Mouse (Mus musculus) embryonic fibroblast, embryonic 13.5 days (primary cell): Measurements from ENCODE around the gene Med1. TPM values are rescaled to one million over a fixed set of nuclear protein-coding genes. Genes with fewer than 3 reads are reported as not detected.
A peak's percentile ranks its signal among the peaks of the same experiment; 100 is the strongest.
"Not testable (repeated sequence)": the region's sequence is repeated elsewhere in the genome, so short reads cannot be mapped to it uniquely, and the experiment has no call there.

ENCODE experiments used
- H3K27ac ChIP-seq: 2 replicates; pipeline ENCODE4 v1.5.1; 2012; ENCODE audit warnings: low read length, control low read depth, inconsistent platforms; ENCODE audit not compliant: insufficient read depth
- H3K4me1 ChIP-seq: 2 replicates; pipeline ENCODE4 v1.6.1; 2011; ENCODE audit warnings: low read length; ENCODE audit not compliant: control insufficient read depth, insufficient read depth
- H3K4me3 ChIP-seq: 2 replicates; pipeline ENCODE4 v1.5.1; 2011; ENCODE audit warnings: mild to moderate bottlenecking, control low read depth, low read length; ENCODE audit not compliant: insufficient read depth
- CTCF ChIP-seq: IDR thresholded peaks from 2 replicates; pipeline ENCODE4 v1.5.1; 2011; ENCODE audit warnings: mild to moderate bottlenecking, control low read depth, low read length, moderate library complexity, borderline replicate concordance; ENCODE audit not compliant: insufficient read depth
- POLR2A ChIP-seq: IDR thresholded peaks from 2 replicates; pipeline ENCODE4 v1.6.1; 2011; ENCODE audit warnings: low read depth, mild to moderate bottlenecking, control low read depth, low read length, moderate library complexity
- polyA plus RNA-seq: library from polyadenylated mRNA; stranded (reverse); fragments of >200 nt; gene quantifications from 2 replicates; pipeline ENCODE4 v1.2.4, GENCODE M21; 2011; ENCODE audit warnings: low read depth; ENCODE audit not compliant: missing spikeins, insufficient read length

The Med1 gene
- 52.2 and 59.7 TPM in 2 replicates for polyA plus RNA-seq

GRCm38 (mm10) chr11:98192901-98193805 lies at the start of gene Med1:
Gene Med1, minus strand, starts transcription at chr11:98193293.
- H3K27ac ChIP-seq, result peak within 1 kb of the TSS; percentile 86
- TF ChIP-seq CTCF (no peak), POLR2A (peak; percentile 81)
- no peaks in the 10 kb centered on the region; the same call in 1 of the 2 replicates for H3K4me1 ChIP-seq
- H3K4me3 ChIP-seq, result peak within 1 kb of the TSS; percentile 92

GRCm38 (mm10) chr11:98238995-98239394 lies 45.9 kb upstream of the Med1 start:
- H3K4me1 ChIP-seq, result no peaks in the 10 kb centered on the region
- H3K4me3 ChIP-seq, result no peak overlapping the region
- TF ChIP-seq CTCF (no peak), POLR2A (no peak)
- H3K27ac ChIP-seq, result no peak overlapping the region

GRCm38 (mm10) chr11:98238416-98238815 lies 45.3 kb upstream of the Med1 start:
- Histone ChIP-seq H3K27ac (no peak overlapping the region), H3K4me3 (no peak overlapping the region), H3K4me1 (no peaks in the 10 kb centered on the region)
- no peak for TF ChIP-seq POLR2A
- no peak for TF ChIP-seq CTCF

GRCm38 (mm10) chr11:98226349-98226748 lies 33.3 kb upstream of the Med1 start:
- H3K4me3 ChIP-seq, result no peak overlapping the region
- no peaks in the 10 kb centered on the region for H3K4me1 ChIP-seq
- no peak overlapping the region for H3K27ac ChIP-seq
- TF ChIP-seq CTCF (no peak), POLR2A (no peak)

GRCm38 (mm10) chr11:98213311-98213710 lies 20.2 kb upstream of the Med1 start:
- no peak for TF ChIP-seq CTCF
- no peak overlapping the region for H3K4me3 ChIP-seq
- no peaks in the 10 kb centered on the region for H3K4me1 ChIP-seq
- H3K27ac ChIP-seq, result no peak overlapping the region

GRCm38 (mm10) chr11:98209661-98210060 lies 16.6 kb upstream of the Med1 start:
- H3K4me1 ChIP-seq, H3K4me3 ChIP-seq, H3K27ac ChIP-seq: not testable (repeated sequence)

GRCm38 (mm10) chr11:98206281-98206680 lies 13.2 kb upstream of the Med1 start:
- not testable (repeated sequence) for H3K27ac ChIP-seq, H3K4me1 ChIP-seq
- peak overlapping the region; percentile 7; the same call in 1 of the 2 replicates for H3K4me3 ChIP-seq

GRCm38 (mm10) chr11:98205463-98205862 lies 12.4 kb upstream of the Med1 start:
- Histone ChIP-seq H3K4me3 (no peak overlapping the region), H3K4me1 (no peaks in the 10 kb centered on the region; the same call in 1 of the 2 replicates), H3K27ac (no peak overlapping the region)
- TF ChIP-seq CTCF, result no peak
- TF ChIP-seq POLR2A, result no peak

GRCm38 (mm10) chr11:98203931-98204421 lies 10.9 kb upstream of the Med1 start:
- no peaks in the 10 kb centered on the region; the same call in 1 of the 2 replicates for H3K4me1 ChIP-seq
- no peak overlapping the region for H3K27ac ChIP-seq
- no peak for TF ChIP-seq CTCF
- TF ChIP-seq POLR2A, result no peak; the same call in none of the 2 replicates
- peak overlapping the region; percentile 96 for H3K4me3 ChIP-seq

GRCm38 (mm10) chr11:98203351-98203911 lies 10.3 kb upstream of the Med1 start:
- no peak for TF ChIP-seq CTCF
- peak; percentile 47 for TF ChIP-seq POLR2A
- Histone ChIP-seq H3K4me3 (peak overlapping the region; percentile 96), H3K4me1 (no peaks in the 10 kb centered on the region; the same call in 1 of the 2 replicates), H3K27ac (peak overlapping the region; percentile 60)
